Mouse (Mus musculus) lung, adult 2 months (tissue): ENCODE measurements around the gene Ldlrap1. TPM values are rescaled to one million over a fixed set of nuclear protein-coding genes. Genes with fewer than 3 reads are reported as not detected.
"Not testable (repeated sequence)": the region's sequence is repeated elsewhere in the genome, so short reads cannot be mapped to it uniquely, and the experiment has no call there.

ENCODE experiments used
- DNase-seq: peaks from one replicate; pipeline ENCODE4 v3.0.0; 2022
- H3K4me1 ChIP-seq: fragments of 200-500 bp; 2 replicates; pipeline ENCODE4 v1.6.1; 2011; ENCODE audit warnings: low read length; ENCODE audit not compliant: control insufficient read depth, insufficient read depth
- H3K4me3 ChIP-seq: fragments of 200-500 bp; replicated peaks from 2 replicates; pipeline ENCODE3; 2011; ENCODE audit warnings: low read depth, mild to moderate bottlenecking, control low read depth, low read length; ENCODE audit errors: extremely low read depth
- CTCF ChIP-seq: fragments of 200-500 bp; IDR thresholded peaks from 2 replicates; pipeline ENCODE4 v1.5.1; 2011; ENCODE audit warnings: mild to moderate bottlenecking, low read length, control low read depth; ENCODE audit not compliant: insufficient read depth
- POLR2A ChIP-seq: fragments of 200-500 bp; IDR thresholded peaks from 2 replicates; pipeline ENCODE4 v1.6.1; 2011; ENCODE audit warnings: low read depth, mild to moderate bottlenecking, control low read depth, low read length, borderline replicate concordance; ENCODE audit errors: extremely low read depth
- WGBS: fragments of 180-500 bp; shearing (Covaris S2); methylation state at CpG from one replicate; pipeline ENCODE4 v1.1.7; 2018; 5-methylcytosine and 5-hydroxymethylcytosine counted together
- polyA plus RNA-seq: library from polyadenylated mRNA; depleted of rRNA; stranded (reverse); fragments of >200 nt; gene quantifications from 2 replicates; pipeline ENCODE4 v1.2.3, GENCODE M21; 2012

Gene Ldlrap1
- polyA plus RNA-seq, 1 experiment: 30.6 TPM

GRCm38 (mm10) chr4:134798861-134799260, 31.0 kb upstream of the Ldlrap1 start:
- no peaks in the 10 kb centered on the region; the same call in 1 of the 2 replicates for H3K4me1 ChIP-seq
- TF ChIP-seq CTCF (no peak), POLR2A (no peak)
- no peak overlapping the region for H3K4me3 ChIP-seq
- no peak for DNase-seq
- WGBS: 57% methylated on average over 3 of the region's 3 CpGs

DNA sequence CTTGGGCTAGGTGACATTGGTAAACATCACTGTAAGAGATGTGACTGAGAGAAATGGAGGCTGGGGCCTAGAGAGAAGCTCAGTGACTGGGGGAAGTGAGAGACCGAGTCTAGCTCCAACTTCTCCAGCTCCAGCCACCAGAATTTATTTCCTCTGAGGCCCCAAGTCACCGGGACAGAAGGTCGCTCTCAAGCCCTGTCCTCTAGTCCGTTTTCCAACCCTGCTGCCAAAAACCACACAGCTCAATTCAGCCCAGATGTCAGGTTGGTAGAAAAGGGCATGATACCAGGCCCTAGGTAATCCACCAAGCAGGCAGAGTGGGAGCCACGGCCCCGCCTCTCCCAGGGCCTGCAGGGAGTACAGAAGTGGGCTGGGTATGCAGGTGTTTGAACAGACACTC, 29.8 kb upstream of the Ldlrap1 start:
- WGBS: 70% methylated on average over 6 of the region's 6 CpGs
- no peaks in the 10 kb centered on the region; the same call in 1 of the 2 replicates for H3K4me1 ChIP-seq
- no peak for TF ChIP-seq CTCF
- TF ChIP-seq POLR2A: no peak
- DNase-seq: no peak
- H3K4me3 ChIP-seq: no peak overlapping the region

GRCm38 (mm10) chr4:134796581-134797361, 28.9 kb upstream of the Ldlrap1 start:
- no peak for TF ChIP-seq POLR2A
- H3K4me1 ChIP-seq: no peaks in the 10 kb centered on the region; the same call in 1 of the 2 replicates
- no peak overlapping the region for H3K4me3 ChIP-seq
- no peak for DNase-seq
- whole genome bisulfite sequencing: 28% methylated on average over 7 of the region's 7 CpGs

- WGBS: 87% methylated on average over 5 of the region's 5 CpGs
- no peak for DNase-seq
- H3K4me3 ChIP-seq: no peak overlapping the region
- TF ChIP-seq CTCF (no peak), POLR2A (no peak)
- H3K4me1 ChIP-seq: no peaks in the 10 kb centered on the region; the same call in 1 of the 2 replicates
Observed at GRCm38 (mm10) chr4:134795819-134796485, 28.1 kb upstream of the Ldlrap1 start.

DNA sequence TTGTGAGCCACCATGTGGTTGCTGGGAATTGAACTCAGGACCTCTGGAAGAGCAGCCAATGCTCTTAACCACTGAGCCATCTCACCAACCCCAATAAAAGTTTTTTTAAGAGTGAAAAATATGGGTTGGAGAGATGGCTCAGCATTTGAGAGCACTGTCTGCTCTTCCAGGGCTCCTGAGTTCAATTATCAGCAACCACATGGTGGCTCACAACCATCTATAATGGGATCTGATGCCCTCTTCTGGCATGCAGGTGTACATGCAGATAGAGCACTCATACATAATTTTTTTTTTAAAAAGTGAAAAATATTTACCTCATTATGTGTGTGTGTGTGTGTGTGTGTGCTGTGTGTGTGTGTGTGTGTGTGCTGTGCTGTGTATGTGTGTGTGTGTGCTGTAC, 27.1 kb upstream of the Ldlrap1 start:
- H3K4me1 ChIP-seq, DNase-seq, H3K4me3 ChIP-seq: not testable (repeated sequence)

DNA sequence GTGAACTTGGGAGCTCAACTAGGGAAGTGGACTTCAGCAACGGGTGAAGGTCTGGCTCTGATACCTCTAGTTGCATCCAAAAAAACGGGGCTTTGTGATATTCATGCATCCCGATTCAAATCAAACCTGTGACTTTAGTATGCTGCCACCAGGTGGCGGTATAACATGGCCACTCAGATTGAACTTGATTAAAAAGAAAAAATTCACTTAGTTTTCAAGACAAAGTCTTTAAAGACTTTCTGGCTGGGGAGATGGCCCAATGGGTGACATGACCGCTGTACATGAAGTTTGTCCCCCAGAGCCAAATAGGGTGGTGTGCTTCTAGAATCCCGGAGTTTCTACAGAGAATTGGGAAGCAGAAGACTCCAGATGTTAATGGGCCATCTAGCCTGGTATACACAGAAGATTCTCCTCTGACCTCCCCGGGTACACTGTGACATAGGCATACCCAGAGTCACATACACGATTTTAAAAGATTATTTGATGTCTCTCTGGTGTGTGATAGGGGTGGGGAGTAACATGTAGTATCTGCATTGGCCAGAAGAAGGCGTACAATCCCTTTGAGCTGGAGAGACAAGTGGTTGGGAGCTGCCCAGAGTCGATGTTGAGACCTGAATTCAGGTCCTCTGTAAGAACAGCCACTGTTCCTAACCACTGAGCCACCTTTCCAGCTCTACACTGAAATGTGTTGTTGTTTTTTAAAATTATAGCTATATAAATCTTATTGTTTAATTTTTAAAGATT, 25.6 kb upstream of the Ldlrap1 start:
- 37% methylated on average over 10 of the region's 10 CpGs for WGBS
- peak; percentile 54 for DNase-seq
- no peak overlapping the region for H3K4me3 ChIP-seq
- TF ChIP-seq CTCF: 0 out of 2 replicates have a peak, but pooled peaks have one; percentile 23
- TF ChIP-seq POLR2A: no peak
- no peaks in the 10 kb centered on the region; the same call in 1 of the 2 replicates for H3K4me1 ChIP-seq

DNA sequence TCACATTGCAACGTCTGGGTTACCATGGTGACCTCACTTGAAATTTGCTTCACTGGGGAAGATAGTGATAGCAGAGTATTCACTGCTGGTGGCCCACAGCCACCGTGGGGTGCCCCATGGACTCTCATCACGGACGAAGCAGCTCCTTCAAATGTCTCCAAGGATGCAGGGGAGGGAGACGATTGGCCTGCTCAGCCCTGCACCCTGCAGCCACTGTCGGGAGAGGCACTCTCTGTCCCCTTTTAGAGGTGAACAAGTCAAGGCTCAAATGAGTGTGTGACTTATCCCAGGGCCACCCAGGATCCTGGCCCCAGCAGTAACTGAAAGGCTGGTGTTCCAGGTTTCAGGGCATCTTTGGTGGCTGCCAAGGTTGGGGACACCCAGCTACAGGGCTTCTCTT, 23.9 kb upstream of the Ldlrap1 start:
- TF ChIP-seq CTCF: no peak
- TF ChIP-seq POLR2A: no peak
- 72% methylated on average over 6 of the region's 6 CpGs for WGBS
- DNase-seq: no peak
- Histone ChIP-seq H3K4me1 (no peaks in the 10 kb centered on the region; the same call in 1 of the 2 replicates), H3K4me3 (no peak overlapping the region)

GRCm38 (mm10) chr4:134786946-134787345, 19.1 kb upstream of the Ldlrap1 start:
- no peak overlapping the region for H3K4me3 ChIP-seq
- WGBS: 52% methylated on average over 10 of the region's 10 CpGs
- TF ChIP-seq CTCF: no peak
- no peak for TF ChIP-seq POLR2A
- no peak for DNase-seq
- no peaks in the 10 kb centered on the region; the same call in 1 of the 2 replicates for H3K4me1 ChIP-seq

GRCm38 (mm10) chr4:134784701-134785100, 16.9 kb upstream of the Ldlrap1 start:
- no peak for DNase-seq
- Histone ChIP-seq H3K4me3 (no peak overlapping the region), H3K4me1 (peaks cover 2% of the 10 kb centered on the region)
- TF ChIP-seq CTCF (no peak), POLR2A (no peak)
- 66% methylated on average over 5 of the region's 5 CpGs for whole genome bisulfite sequencing
